Mouse (Mus musculus) thymus, postnatal 0 days (tissue): ENCODE results near the gene Bcap29. TPM values are rescaled to one million over a fixed set of nuclear protein-coding genes. Genes with fewer than 3 reads are reported as not detected.
"Not testable (repeated sequence)": the region's sequence is repeated elsewhere in the genome, so short reads cannot be mapped to it uniquely, and the experiment has no call there.

ENCODE experiments used
- DNase-seq: peaks from one replicate; pipeline ENCODE4 v3.0.0-alpha.2; 2015; ENCODE audit warnings: low spot score
- polyA plus RNA-seq: library from polyadenylated mRNA; unstranded; fragments of >200 nt; fragmentation: Nextera tagmentation; extraction: Ambion mirVana; gene quantifications from 2 replicates; pipeline ENCODE4 v1.2.1, GENCODE M21; 2015

Bcap29 gene
- polyA plus RNA-seq, 1 experiment from 2014 or later, result 66.7 TPM

- no peak for DNase-seq
Observed at GRCm38 (mm10) chr12:31578691-31579476, 55.6 kb downstream of the Bcap29 start.

DNA sequence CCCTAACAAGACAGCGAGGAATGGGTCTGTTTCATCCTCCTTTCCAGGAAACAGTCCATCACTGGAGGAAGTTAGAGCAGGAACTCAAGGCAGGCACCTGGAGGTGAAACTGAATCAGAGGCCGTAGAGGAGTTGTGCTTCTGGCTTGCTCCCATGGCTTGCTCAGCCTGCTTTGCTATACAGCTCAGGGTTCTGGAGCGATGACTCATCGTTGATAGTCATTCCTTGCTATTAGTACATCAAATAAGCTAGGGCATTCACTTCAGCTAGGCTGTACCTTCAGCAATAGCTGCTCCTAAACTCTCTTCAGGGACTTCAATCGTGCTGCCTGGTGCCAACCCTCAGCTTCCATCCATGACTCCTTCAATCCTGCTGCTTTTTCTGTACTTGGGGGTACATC is 60.0 kb downstream of the Bcap29 start:
- DNase-seq, result no peak

DNA sequence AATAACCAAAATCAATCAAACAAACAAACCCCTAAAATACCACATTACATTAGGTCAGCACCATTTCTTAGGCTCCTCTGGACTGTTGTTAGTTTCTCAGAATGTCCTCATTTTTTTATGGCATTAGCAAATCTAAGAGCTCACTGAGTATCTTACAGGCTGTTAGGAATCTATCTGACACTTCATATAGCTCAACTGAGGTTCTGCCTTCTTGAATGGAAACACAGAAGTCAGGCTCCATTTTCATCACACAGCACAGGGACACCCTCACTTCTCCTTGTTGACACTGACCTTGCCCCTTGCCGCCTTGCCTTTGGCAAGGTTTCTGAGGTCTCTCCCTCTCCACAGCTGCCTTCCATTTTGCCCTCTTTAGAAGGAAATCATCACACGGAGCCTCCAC is 64.7 kb downstream of the Bcap29 start:
- no peak for DNase-seq

DNA sequence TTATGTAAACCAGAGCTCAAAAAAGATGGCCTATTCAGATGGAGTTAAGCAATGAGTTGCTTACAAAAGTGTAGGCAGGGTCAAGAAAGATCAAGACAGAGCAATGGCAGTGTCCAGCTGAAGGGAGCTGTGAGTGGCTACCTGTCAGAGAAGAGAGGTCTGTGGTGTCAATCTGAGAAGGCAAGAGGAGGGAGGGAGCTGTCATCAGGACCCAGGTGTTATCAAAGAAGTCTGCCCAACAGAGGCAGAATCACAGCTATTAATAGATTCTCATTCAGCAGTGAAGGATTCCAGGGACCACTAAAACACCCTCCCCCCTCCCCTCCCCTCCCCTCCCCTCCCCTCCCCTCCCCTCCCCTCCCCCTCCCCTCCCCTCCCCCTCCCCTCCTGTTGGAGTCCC is 65.8 kb downstream of the Bcap29 start:
- DNase-seq, result no peak

DNA sequence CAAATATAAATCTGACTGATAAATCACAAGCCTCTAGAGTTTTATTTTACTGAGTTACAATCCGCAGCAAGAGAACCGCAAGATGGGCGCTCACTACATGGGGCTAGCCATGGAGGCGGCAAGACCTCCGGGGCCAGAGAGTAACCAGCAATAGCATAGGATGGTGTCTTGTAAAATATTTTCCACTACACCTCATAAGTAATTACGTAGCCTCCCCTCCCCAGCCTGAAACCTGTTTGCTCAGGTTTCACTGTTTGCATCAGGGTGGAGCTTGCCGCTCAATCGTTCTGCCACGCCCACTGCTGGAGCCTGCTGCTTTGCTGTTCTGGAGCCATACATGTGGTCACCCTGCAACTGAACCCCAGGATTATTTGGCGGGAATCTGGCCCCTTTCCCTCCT is 66.9 kb downstream of the Bcap29 start:
- not testable (repeated sequence) for DNase-seq

DNA sequence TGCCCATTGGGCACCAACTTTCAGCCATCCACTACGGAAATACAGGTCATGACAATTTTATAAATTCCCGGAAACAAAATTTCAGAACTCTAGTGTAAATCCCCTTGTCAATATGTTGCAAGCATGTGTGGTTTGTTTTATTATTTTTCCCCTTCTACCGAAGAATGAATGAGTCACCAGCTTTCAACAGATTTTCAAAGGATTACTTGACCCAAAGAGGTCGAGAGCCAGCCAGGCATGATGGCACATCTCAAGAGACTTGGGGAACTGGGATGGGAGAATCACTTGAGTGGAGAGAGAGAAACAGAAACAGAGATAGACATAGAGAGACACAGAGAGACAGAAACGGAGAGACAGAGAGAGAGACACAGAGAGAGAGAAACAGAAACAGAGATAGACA is 73.7 kb downstream of the Bcap29 start:
- no peak for DNase-seq

GRCm38 (mm10) chr12:31560002-31560401 is 74.5 kb downstream of the Bcap29 start:
- DNase-seq, result no peak

GRCm38 (mm10) chr12:31554371-31554770 is 80.1 kb downstream of the Bcap29 start:
- DNase-seq, result no peak

- DNase-seq, result no peak
Observed at GRCm38 (mm10) chr12:31551252-31551651, 83.2 kb downstream of the Bcap29 start.

DNA sequence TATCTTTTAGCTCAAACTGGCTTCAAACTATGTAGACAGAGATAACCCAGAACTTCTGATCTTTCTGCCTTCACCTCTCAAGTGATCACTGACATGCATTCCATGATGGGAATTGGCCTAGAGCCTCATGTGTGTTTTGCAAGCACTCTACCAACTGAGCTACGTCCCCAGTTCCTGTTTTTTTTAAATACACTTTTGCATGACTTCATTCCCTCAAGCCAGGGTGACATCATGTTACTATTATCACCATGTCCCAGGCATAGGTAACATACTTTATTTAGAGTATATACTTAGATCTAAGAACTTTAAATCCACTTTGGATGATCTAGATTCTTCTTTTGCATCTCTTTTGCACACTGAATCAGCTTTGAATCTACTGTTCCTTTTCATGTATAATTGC is 88.4 kb downstream of the Bcap29 start:
- no peak for DNase-seq

DNA sequence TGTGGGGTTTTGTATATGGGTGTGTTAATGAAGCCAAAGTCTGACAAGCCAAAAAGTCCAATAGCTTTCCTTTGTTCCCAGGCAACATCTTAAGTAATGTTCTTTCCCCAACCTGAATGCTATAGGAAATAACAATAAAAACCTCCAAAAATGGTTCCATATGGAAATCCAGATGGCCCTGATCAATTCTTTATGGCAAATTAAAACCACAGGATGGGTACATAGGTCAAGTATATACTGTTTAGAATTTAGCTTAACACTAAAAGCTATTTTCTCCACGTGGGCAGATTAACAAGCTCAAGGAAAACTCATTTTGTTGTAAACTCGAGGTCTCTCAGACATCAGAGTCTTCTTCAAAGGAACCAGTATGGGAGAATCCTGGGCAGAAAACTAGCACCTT is 89.2 kb downstream of the Bcap29 start:
- DNase-seq, result no peak

DNA sequence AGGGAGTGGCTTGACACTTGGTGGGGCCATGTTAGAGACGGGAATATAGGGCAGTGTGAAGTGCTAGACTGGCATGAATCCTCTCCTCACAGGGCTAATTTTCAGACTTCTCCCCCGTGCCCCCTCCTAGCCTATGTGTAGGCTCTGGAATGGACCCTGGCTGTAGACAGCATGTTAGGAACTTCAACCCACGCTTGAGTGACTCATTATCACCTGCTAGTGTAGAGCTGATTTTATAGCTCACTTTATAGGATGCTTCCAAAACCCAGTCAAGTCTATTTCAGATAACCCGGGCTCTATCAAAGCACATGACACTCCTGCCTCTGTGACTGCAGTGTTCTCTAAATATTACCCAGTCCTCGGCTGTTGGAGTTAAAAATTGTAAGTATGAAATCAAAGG is 92.9 kb downstream of the Bcap29 start:
- DNase-seq, result no peak

Other genes starting within 250 kb of the Bcap29 start
- gene Slc26a3, start 243.8 kb downstream of the Bcap29 start, polyA plus RNA-seq, result not detected in 2 replicates
- 10.9 and 13.2 TPM in 2 replicates for gene Cbll1, start 135.0 kb downstream of the Bcap29 start, polyA plus RNA-seq
- 0.21 and 0.44 TPM in 2 replicates for gene Slc26a4, start 74.7 kb downstream of the Bcap29 start, polyA plus RNA-seq
- gene Dus4l, start 20.2 kb upstream of the Bcap29 start, polyA plus RNA-seq, result 9.7 and 11.4 TPM in 2 replicates
- 30.3 and 34.0 TPM in 2 replicates for gene Cog5, start 20.2 kb upstream of the Bcap29 start, polyA plus RNA-seq
- gene Gpr22, start 79.3 kb upstream of the Bcap29 start, polyA plus RNA-seq, result 0.09 and 0.36 TPM in 2 replicates